Mouse (Mus musculus): ENCODE results near the gene Afdn. TPM values are rescaled to one million over a fixed set of nuclear protein-coding genes. Genes with fewer than 3 reads are reported as not detected.
A peak's percentile ranks its signal among the peaks of the same experiment; 100 is the strongest.

The Afdn gene
- 171 and 190 TPM in 2 replicates for polyA plus RNA-seq (2014; fragmentation: Nextera tagmentation; extraction: Ambion mirVana)

GRCm38 (mm10) chr17:13759853-13760627, at the start of gene Afdn:
Afdn (plus strand) TSS chr17:13760539.
- ATAC-seq (ENCODE audit: low FRiP score, low TSS enrichment): peak; percentile 92
- H3K4me1 ChIP-seq (ENCODE audit: control insufficient read depth, insufficient read depth, low read length): peaks cover 24% of the 10 kb centered on the region
- peak within 1 kb of the TSS; percentile 99 for H3K27ac ChIP-seq (replicated peaks; ENCODE audit: low read depth, low read length)
- peak within 1 kb of the TSS; percentile 98 for H3K4me3 ChIP-seq (replicated peaks; ENCODE audit: low read depth, low read length)
- WGBS: under 1% methylated on average over 87 of the region's 108 CpGs
- H3K27me3 ChIP-seq (ENCODE audit: control insufficient read depth, insufficient read depth, low read length): no peaks in the 10 kb centered on the region
- peak within 1 kb of the TSS; percentile 78 for H3K4me2 ChIP-seq (ENCODE audit: low read length)
- H3K36me3 ChIP-seq (ENCODE audit: control insufficient read depth, insufficient read depth, low read length): no peaks in the 10 kb centered on the region
- DNase-seq: peak; percentile 96
- H3K9ac ChIP-seq (replicated peaks; ENCODE audit: low read length): peak within 1 kb of the TSS; percentile 98
- no peaks in the 10 kb centered on the region for H3K9me3 ChIP-seq (ENCODE audit: control insufficient read depth, low read length)

- Histone ChIP-seq H3K36me3 (ENCODE audit: control insufficient read depth, insufficient read depth, low read length) (no peaks in the 10 kb centered on the region), H3K27me3 (ENCODE audit: control insufficient read depth, insufficient read depth, low read length) (no peaks in the 10 kb centered on the region), H3K4me3 (replicated peaks; ENCODE audit: low read depth, low read length) (no peak overlapping the region), H3K27ac (replicated peaks; ENCODE audit: low read depth, low read length) (0 out of 2 replicates have a peak overlapping the region, but pooled peaks have one; percentile 54), H3K9ac (replicated peaks; ENCODE audit: low read length) (no peak overlapping the region), H3K9me3 (ENCODE audit: control insufficient read depth, low read length) (no peaks in the 10 kb centered on the region), H3K4me2 (ENCODE audit: low read length) (no peak overlapping the region), H3K4me1 (ENCODE audit: control insufficient read depth, insufficient read depth, low read length) (no peaks in the 10 kb centered on the region)
- no peak for ATAC-seq (ENCODE audit: low FRiP score, low TSS enrichment)
- no peak for DNase-seq
- 91% methylated on average over 5 of the region's 5 CpGs for WGBS
These were observed 49.2 kb upstream of the Afdn start for GRCm38 (mm10) chr17:13711173-13711572.

- Histone ChIP-seq H3K9ac (replicated peaks; ENCODE audit: low read length) (no peak overlapping the region), H3K27me3 (ENCODE audit: control insufficient read depth, insufficient read depth, low read length) (no peaks in the 10 kb centered on the region), H3K4me1 (ENCODE audit: control insufficient read depth, insufficient read depth, low read length) (no peaks in the 10 kb centered on the region), H3K36me3 (ENCODE audit: control insufficient read depth, insufficient read depth, low read length) (no peaks in the 10 kb centered on the region), H3K4me2 (ENCODE audit: low read length) (no peak overlapping the region), H3K27ac (replicated peaks; ENCODE audit: low read depth, low read length) (peak overlapping the region; percentile 56; the same call in 1 of the 2 replicates), H3K9me3 (ENCODE audit: control insufficient read depth, low read length) (no peaks in the 10 kb centered on the region), H3K4me3 (replicated peaks; ENCODE audit: low read depth, low read length) (no peak overlapping the region)
- ATAC-seq (ENCODE audit: low FRiP score, low TSS enrichment) (peak; percentile 78; the same call in 1 of the 2 replicates), DNase-seq (peak; percentile 42)
- WGBS: 59% methylated on average over 6 of the region's 6 CpGs
These were observed 48.2 kb upstream of the Afdn start for GRCm38 (mm10) chr17:13712116-13712515.

- Histone ChIP-seq H3K27me3 (ENCODE audit: control insufficient read depth, insufficient read depth, low read length) (no peaks in the 10 kb centered on the region), H3K4me3 (replicated peaks; ENCODE audit: low read depth, low read length) (no peak overlapping the region), H3K36me3 (ENCODE audit: control insufficient read depth, insufficient read depth, low read length) (no peaks in the 10 kb centered on the region), H3K9ac (replicated peaks; ENCODE audit: low read length) (no peak overlapping the region), H3K4me2 (ENCODE audit: low read length) (no peak overlapping the region), H3K27ac (replicated peaks; ENCODE audit: low read depth, low read length) (peak overlapping the region; percentile 56), H3K4me1 (ENCODE audit: control insufficient read depth, insufficient read depth, low read length) (no peaks in the 10 kb centered on the region), H3K9me3 (ENCODE audit: control insufficient read depth, low read length) (no peaks in the 10 kb centered on the region)
- WGBS: 81% methylated on average over 3 of the region's 3 CpGs
- ATAC-seq (ENCODE audit: low FRiP score, low TSS enrichment): peak; percentile 38; the same call in 1 of the 2 replicates
- no peak for DNase-seq
These were observed 47.8 kb upstream of the Afdn start for GRCm38 (mm10) chr17:13712518-13712917.

GRCm38 (mm10) chr17:13714128-13714527, 46.2 kb upstream of the Afdn start:
- no peak for ATAC-seq (ENCODE audit: low FRiP score, low TSS enrichment)

GRCm38 (mm10) chr17:13714654-13715053, 45.7 kb upstream of the Afdn start:
- ATAC-seq (ENCODE audit: low FRiP score, low TSS enrichment): no peak
- H3K9ac ChIP-seq (replicated peaks; ENCODE audit: low read length): no peak overlapping the region

More at GRCm38 (mm10) chr17:13714128-13714527, 46.2 kb upstream of the Afdn start:
- DNase-seq: no peak
- Histone ChIP-seq H3K27ac (replicated peaks; ENCODE audit: low read depth, low read length) (no peak overlapping the region), H3K9ac (replicated peaks; ENCODE audit: low read length) (no peak overlapping the region), H3K27me3 (ENCODE audit: control insufficient read depth, insufficient read depth, low read length) (no peaks in the 10 kb centered on the region), H3K36me3 (ENCODE audit: control insufficient read depth, insufficient read depth, low read length) (no peaks in the 10 kb centered on the region), H3K4me3 (replicated peaks; ENCODE audit: low read depth, low read length) (no peak overlapping the region), H3K4me2 (ENCODE audit: low read length) (no peak overlapping the region), H3K4me1 (ENCODE audit: control insufficient read depth, insufficient read depth, low read length) (no peaks in the 10 kb centered on the region), H3K9me3 (ENCODE audit: control insufficient read depth, low read length) (no peaks in the 10 kb centered on the region)
- 94% methylated on average over 4 of the region's 4 CpGs for WGBS

GRCm38 (mm10) chr17:13715511-13715910, 44.8 kb upstream of the Afdn start:
- H3K9ac ChIP-seq (replicated peaks; ENCODE audit: low read length): no peak overlapping the region
- H3K4me1 ChIP-seq (ENCODE audit: control insufficient read depth, insufficient read depth, low read length): no peaks in the 10 kb centered on the region
- H3K36me3 ChIP-seq (ENCODE audit: control insufficient read depth, insufficient read depth, low read length): no peaks in the 10 kb centered on the region
- H3K4me3 ChIP-seq (replicated peaks; ENCODE audit: low read depth, low read length): no peak overlapping the region
- DNase-seq: no peak
- no peaks in the 10 kb centered on the region for H3K27me3 ChIP-seq (ENCODE audit: control insufficient read depth, insufficient read depth, low read length)
- no peak for ATAC-seq (ENCODE audit: low FRiP score, low TSS enrichment)
- H3K4me2 ChIP-seq (ENCODE audit: low read length): no peak overlapping the region
- WGBS: 72% methylated on average over 9 of the region's 9 CpGs
- no peaks in the 10 kb centered on the region for H3K9me3 ChIP-seq (ENCODE audit: control insufficient read depth, low read length)
- H3K27ac ChIP-seq (replicated peaks; ENCODE audit: low read depth, low read length): no peak overlapping the region

More at GRCm38 (mm10) chr17:13714654-13715053, 45.7 kb upstream of the Afdn start:
- Histone ChIP-seq H3K27me3 (ENCODE audit: control insufficient read depth, insufficient read depth, low read length) (no peaks in the 10 kb centered on the region), H3K4me2 (ENCODE audit: low read length) (no peak overlapping the region), H3K4me3 (replicated peaks; ENCODE audit: low read depth, low read length) (no peak overlapping the region), H3K27ac (replicated peaks; ENCODE audit: low read depth, low read length) (no peak overlapping the region), H3K4me1 (ENCODE audit: control insufficient read depth, insufficient read depth, low read length) (no peaks in the 10 kb centered on the region), H3K9me3 (ENCODE audit: control insufficient read depth, low read length) (no peaks in the 10 kb centered on the region), H3K36me3 (ENCODE audit: control insufficient read depth, insufficient read depth, low read length) (no peaks in the 10 kb centered on the region)
- DNase-seq: no peak
- WGBS: 79% methylated on average over 4 of the region's 4 CpGs

GRCm38 (mm10) chr17:13716336-13716735, 44.0 kb upstream of the Afdn start:
- no peak for ATAC-seq (ENCODE audit: low FRiP score, low TSS enrichment)
- no peaks in the 10 kb centered on the region for H3K4me1 ChIP-seq (ENCODE audit: control insufficient read depth, insufficient read depth, low read length)

GRCm38 (mm10) chr17:13717428-13717827, 42.9 kb upstream of the Afdn start:
- H3K9ac ChIP-seq (replicated peaks; ENCODE audit: low read length): no peak overlapping the region
- no peak overlapping the region for H3K27ac ChIP-seq (replicated peaks; ENCODE audit: low read depth, low read length)
- no peaks in the 10 kb centered on the region; the same call in 1 of the 2 replicates for H3K4me1 ChIP-seq (ENCODE audit: control insufficient read depth, insufficient read depth, low read length)
- WGBS: 86% methylated on average over 11 of the region's 11 CpGs
- H3K36me3 ChIP-seq (ENCODE audit: control insufficient read depth, insufficient read depth, low read length): no peaks in the 10 kb centered on the region
- H3K9me3 ChIP-seq (ENCODE audit: control insufficient read depth, low read length): no peaks in the 10 kb centered on the region
- DNase-seq (no peak), ATAC-seq (ENCODE audit: low FRiP score, low TSS enrichment) (no peak)
- no peak overlapping the region for H3K4me3 ChIP-seq (replicated peaks; ENCODE audit: low read depth, low read length)
- no peaks in the 10 kb centered on the region for H3K27me3 ChIP-seq (ENCODE audit: control insufficient read depth, insufficient read depth, low read length)
- no peak overlapping the region for H3K4me2 ChIP-seq (ENCODE audit: low read length)

More at GRCm38 (mm10) chr17:13716336-13716735, 44.0 kb upstream of the Afdn start:
- no peak overlapping the region for H3K9ac ChIP-seq (replicated peaks; ENCODE audit: low read length)
- no peaks in the 10 kb centered on the region for H3K36me3 ChIP-seq (ENCODE audit: control insufficient read depth, insufficient read depth, low read length)
- no peak overlapping the region for H3K4me2 ChIP-seq (ENCODE audit: low read length)
- H3K27ac ChIP-seq (replicated peaks; ENCODE audit: low read depth, low read length): no peak overlapping the region
- WGBS: 97% methylated on average over 6 of the region's 6 CpGs
- H3K27me3 ChIP-seq (ENCODE audit: control insufficient read depth, insufficient read depth, low read length): no peaks in the 10 kb centered on the region
- H3K9me3 ChIP-seq (ENCODE audit: control insufficient read depth, low read length): no peaks in the 10 kb centered on the region
- H3K4me3 ChIP-seq (replicated peaks; ENCODE audit: low read depth, low read length): no peak overlapping the region
- no peak for DNase-seq

Data from midbrain, embryonic 14.5 days (tissue).